8 mouse cellular contexts compared by ENCODE assay signal in genomic region chr17:56627530-56628277, GRCm38 (mm10). TPM values are rescaled to one million over a fixed set of nuclear protein-coding genes. Genes with fewer than 3 reads are reported as not detected.
DNase-seq lines count a peak whose midpoint lies in the region; ATAC-seq and TF ChIP-seq lines count a peak whose summit lies in the region.

Catsperd (plus strand) TSS chr17:56628143.

- peak within 1 kb of the TSS; percentile 93 for H3K27ac ChIP-seq in heart, embryonic 10.5 days
- H3K27ac ChIP-seq in forebrain, embryonic 13.5 days: peak within 1 kb of the TSS; percentile 33
- H3K27ac ChIP-seq in midbrain, embryonic 13.5 days: peak within 1 kb of the TSS; percentile 71

- peak within 1 kb of the TSS; percentile 95 for H3K4me2 ChIP-seq in forebrain, embryonic 13.5 days
- peak within 1 kb of the TSS; percentile 93 for H3K4me2 ChIP-seq in midbrain, embryonic 13.5 days (replicated peaks)

- no peak for ATAC-seq in G1E (ENCODE audit: extremely low read depth, insufficient number of reproducible peaks, low FRiP score, poor library complexity, severe bottlenecking)
- peak; percentile 45 for ATAC-seq in forebrain, embryonic 13.5 days
- ATAC-seq in midbrain, embryonic 13.5 days: peak; percentile 69

- TF ChIP-seq CTCF in G1E (IDR thresholded peaks at IDR 0.05; ENCODE audit: low read depth, low read length): no peak

- H3K9me3 ChIP-seq in heart, embryonic 10.5 days: no peaks in the 10 kb centered on the region
- H3K9me3 ChIP-seq in G1E (replicated peaks): peaks cover 2% of the 10 kb centered on the region; the same call in 1 of the 2 replicates
- H3K9me3 ChIP-seq in forebrain, embryonic 13.5 days (replicated peaks): no peaks in the 10 kb centered on the region
- H3K9me3 ChIP-seq in midbrain, embryonic 13.5 days: no peaks in the 10 kb centered on the region

- intact Hi-C loops in heart, postnatal 25 days (cut with DNase I): no loop called here

- no peaks in the 10 kb centered on the region for H3K27me3 ChIP-seq in heart, embryonic 10.5 days (ENCODE audit: insufficient read depth, poor library complexity, severe bottlenecking)
- H3K27me3 ChIP-seq in G1E (ENCODE audit: insufficient read depth, low read length): peaks cover 12% of the 10 kb centered on the region
- H3K27me3 ChIP-seq in forebrain, embryonic 13.5 days: 0 out of 2 replicates have a peak, but pooled peaks cover 6% of the 10 kb centered on the region
- peaks cover 4% of the 10 kb centered on the region; the same call in 1 of the 2 replicates for H3K27me3 ChIP-seq in midbrain, embryonic 13.5 days

- peak within 1 kb of the TSS; percentile 88 for H3K9ac ChIP-seq in forebrain, embryonic 13.5 days
- peak within 1 kb of the TSS; percentile 42 for H3K9ac ChIP-seq in midbrain, embryonic 13.5 days (replicated peaks)

- H3K4me3 ChIP-seq in heart, embryonic 10.5 days: peak within 1 kb of the TSS; percentile 92
- H3K4me3 ChIP-seq in G1E (ENCODE audit: low read depth, low read length): peak within 1 kb of the TSS; percentile 94
- H3K4me3 ChIP-seq in forebrain, embryonic 13.5 days: peak within 1 kb of the TSS; percentile 92
- peak within 1 kb of the TSS; percentile 90 for H3K4me3 ChIP-seq in midbrain, embryonic 13.5 days (replicated peaks)

- peaks cover 23% of the 10 kb centered on the region for H3K36me3 ChIP-seq in heart, embryonic 10.5 days
- H3K36me3 ChIP-seq in G1E (replicated peaks): peaks cover 29% of the 10 kb centered on the region
- peaks cover 14% of the 10 kb centered on the region for H3K36me3 ChIP-seq in forebrain, embryonic 13.5 days (ENCODE audit: poor library complexity, severe bottlenecking)
- H3K36me3 ChIP-seq in midbrain, embryonic 13.5 days: peaks cover 17% of the 10 kb centered on the region

- peak; percentile 80 for DNase-seq in heart, embryonic 10.5 days (ENCODE audit: low spot score)
- no peak for DNase-seq in heart, postnatal 25 days (ENCODE audit: low spot score)
- peak; percentile 28 for DNase-seq in G1E (ENCODE audit: low spot score)
- peak; percentile 67 to 88 for DNase-seq in kidney, postnatal 25 days
- DNase-seq in adipocyte (ENCODE audit: low spot score): no peak
- no peak for DNase-seq in ovary, postnatal 10 days (ENCODE audit: low spot score)

- H3K4me1 ChIP-seq in heart, embryonic 10.5 days: peaks cover 25% of the 10 kb centered on the region
- H3K4me1 ChIP-seq in G1E (ENCODE audit: insufficient read depth, low read depth, low read length): peaks cover 45% of the 10 kb centered on the region
- H3K4me1 ChIP-seq in forebrain, embryonic 13.5 days: peaks cover 28% of the 10 kb centered on the region
- H3K4me1 ChIP-seq in midbrain, embryonic 13.5 days (replicated peaks): peaks cover 27% of the 10 kb centered on the region

- WGBS in heart, embryonic 10.5 days: 7% methylated on average over 26 of the region's 26 CpGs
- WGBS in forebrain, embryonic 13.5 days: 8% methylated on average over 26 of the region's 26 CpGs
- 4% methylated on average over 26 of the region's 26 CpGs for WGBS in midbrain, embryonic 13.5 days

RNA-seq across cellular contexts. Expression of gene Catsperd, which starts in this region (rescaled TPM):
- polyA plus RNA-seq in heart, embryonic 10.5 days (2016; fragmentation: Nextera tagmentation; extraction: Ambion mirVana): 0.30 and 0.38 TPM in 2 replicates
- total RNA-seq in heart, postnatal 25 days (2021): not detected
- total RNA-seq in G1E (2014; fragmentation: Nextera tagmentation): not detected in 2 replicates
- 0.17 TPM in 1 of 2 replicates, not detected in the other for total RNA-seq in G1E (2017)
- not detected in 2 replicates for polyA plus RNA-seq in G1E (2012)
- polyA plus RNA-seq in forebrain, embryonic 13.5 days (2015; fragmentation: Nextera tagmentation; extraction: Ambion mirVana): 0.58 and 0.70 TPM in 2 replicates
- polyA plus RNA-seq in midbrain, embryonic 13.5 days (2015; fragmentation: Nextera tagmentation; extraction: Ambion mirVana): 1.8 and 2.0 TPM in 2 replicates

Comparison
In these comparisons a context has a peak if more than half of its experiments do, and no peak if none do; other contexts are left out.
1. Peak in DNase-seq, H3K4me3 ChIP-seq and H3K27ac ChIP-seq in heart, embryonic 10.5 days; RNA of the gene not detected or under 1 TPM.
2. Peak in DNase-seq and H3K4me3 ChIP-seq in G1E; RNA of the gene not detected or under 1 TPM.
3. Peak in ATAC-seq, H3K4me3 ChIP-seq, H3K27ac ChIP-seq, H3K9ac ChIP-seq and H3K4me2 ChIP-seq in forebrain, embryonic 13.5 days; RNA of the gene not detected or under 1 TPM.
4. DNase-seq: peak in kidney, postnatal 25 days (2 of 2); none in heart, postnatal 25 days (single experiment), adipocyte (single experiment) and ovary, postnatal 10 days (single experiment).
5. H3K27ac ChIP-seq: peak in every context shown above with its lines; median percentile 93 in heart, embryonic 10.5 days; 71 in midbrain, embryonic 13.5 days; 33 in forebrain, embryonic 13.5 days.
6. Peak in every context shown above with its lines, with median percentiles within 50 percentile points of each other: H3K4me3 ChIP-seq.